Mouse (Mus musculus) spleen, adult 18-20 months (tissue): ENCODE data around the gene Ispd.
A peak's percentile ranks its signal among the peaks of the same experiment; 100 is the strongest.
"Not testable (repeated sequence)": the region's sequence is repeated elsewhere in the genome, so short reads cannot be mapped to it uniquely, and the experiment has no call there.

Source experiments
- DNase-seq, 2 experiments: peaks; one replicate each; pipeline ENCODE4 v3.0.0; 2022; ENCODE audit warnings: mixed read lengths in 2 of 2

Gene Ispd

DNA sequence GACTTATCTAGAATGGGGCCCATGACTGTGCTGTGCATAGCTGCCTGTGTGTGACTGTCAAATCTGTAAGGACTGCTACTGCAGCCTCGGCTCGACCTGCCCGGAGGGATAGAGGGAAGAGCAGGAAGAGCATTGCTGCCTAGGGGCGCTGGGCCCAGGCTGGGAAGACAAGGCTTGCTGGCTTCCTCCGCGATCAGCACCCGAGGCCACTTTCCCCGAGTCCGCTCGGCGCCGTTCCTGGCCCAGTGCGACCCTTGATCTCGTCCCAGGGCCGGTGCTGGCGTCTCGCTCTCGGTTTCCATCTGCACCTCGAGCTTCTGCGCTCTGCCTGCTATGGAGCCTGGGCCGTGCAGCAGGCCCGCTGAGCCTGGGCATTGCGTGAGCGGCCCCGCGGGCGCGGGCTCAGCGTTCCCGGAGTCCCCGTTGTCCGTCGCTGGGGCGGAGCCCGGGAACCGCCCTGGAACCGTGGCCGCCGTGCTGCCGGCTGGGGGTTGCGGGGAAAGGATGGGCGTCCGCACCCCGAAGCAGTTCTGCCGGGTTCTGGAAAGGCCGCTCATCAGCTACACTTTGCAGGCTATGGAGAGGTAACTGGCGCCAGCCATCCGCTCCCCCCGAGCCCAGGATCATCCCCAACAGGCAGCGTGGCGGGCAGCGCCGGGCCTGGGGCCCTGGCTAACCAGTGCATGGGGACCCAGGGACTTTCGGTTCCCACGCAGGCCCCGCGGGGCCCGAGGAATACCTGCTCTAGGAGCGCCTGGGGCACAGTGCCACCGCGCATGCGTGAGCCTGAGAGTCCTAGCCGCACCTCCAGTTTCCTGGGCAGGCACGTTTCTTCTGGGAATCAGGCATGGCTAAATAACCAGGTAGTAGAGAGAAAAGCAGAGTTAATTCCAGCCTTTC, at the start of gene Ispd, which contains the start of gene D630036H23Rik:
Gene Ispd, plus strand, starts transcription at position 10 of the 900 bp plus-strand sequence.
Gene D630036H23Rik, minus strand, starts transcription at position 741 of the 900 bp plus-strand sequence.
- DNase-seq, result peak; percentile 66 to 73

DNA sequence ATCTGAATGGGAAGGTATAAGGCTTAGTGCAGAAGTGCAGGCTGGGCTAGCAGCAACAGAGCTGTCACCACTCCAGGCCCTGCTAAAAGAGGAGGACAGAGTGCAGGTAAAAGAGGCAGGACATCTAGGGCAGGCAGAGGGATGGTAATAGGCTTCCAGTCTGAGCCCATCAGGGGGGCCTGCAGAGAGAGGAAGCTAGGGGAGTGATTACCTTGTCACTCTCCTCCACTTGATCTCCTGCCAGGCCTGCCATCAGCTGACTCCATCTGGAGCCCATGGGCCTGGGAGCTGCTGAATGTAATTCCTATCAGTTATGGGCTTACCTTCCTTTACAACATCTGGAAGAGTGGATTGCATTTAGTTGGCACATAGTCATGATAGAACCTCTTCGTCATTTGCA, 48.6 kb upstream of the Ispd start:
- no peak for DNase-seq

DNA sequence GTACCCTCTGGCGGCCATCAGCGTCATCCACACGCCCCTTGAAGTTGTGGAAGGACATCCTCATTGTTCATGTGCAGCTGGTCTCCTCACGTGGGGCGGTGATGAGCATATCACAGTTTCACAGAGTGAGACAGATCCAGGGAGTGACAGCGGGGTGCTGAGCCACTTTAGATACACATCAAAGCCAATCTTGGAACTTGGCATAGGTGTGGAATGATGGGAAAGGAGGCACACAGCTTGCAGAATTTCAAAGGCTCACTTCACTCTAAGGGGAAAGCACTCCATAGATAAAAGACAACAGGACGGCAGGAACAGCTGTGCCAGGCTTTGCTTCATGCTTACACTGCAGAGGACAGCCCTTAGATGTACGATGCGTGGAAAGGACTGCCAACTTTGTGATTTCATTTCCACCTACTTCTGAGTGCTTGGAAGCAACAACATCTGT, 47.4 kb upstream of the Ispd start:
- DNase-seq, result no peak

DNA sequence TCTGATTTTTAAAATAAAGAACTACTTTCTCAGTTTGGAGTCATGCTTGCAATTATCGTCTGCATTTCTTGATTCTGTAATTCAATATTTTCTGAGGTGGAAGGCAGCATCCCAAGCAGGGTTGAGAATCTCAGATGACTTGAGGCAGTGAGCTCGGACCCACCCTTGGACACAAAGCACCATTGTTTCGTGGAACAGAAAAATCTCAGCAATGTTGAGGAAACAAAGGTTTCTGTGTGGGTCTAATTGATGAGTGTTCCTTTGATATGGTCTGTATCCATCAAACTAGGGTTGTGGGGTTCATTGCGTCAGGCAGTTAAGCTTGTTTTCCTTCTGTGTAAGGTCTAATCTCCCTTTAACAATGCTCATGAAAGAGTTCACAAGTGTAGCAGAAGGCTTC, 37.1 kb upstream of the Ispd start:
- no peak for DNase-seq

DNA sequence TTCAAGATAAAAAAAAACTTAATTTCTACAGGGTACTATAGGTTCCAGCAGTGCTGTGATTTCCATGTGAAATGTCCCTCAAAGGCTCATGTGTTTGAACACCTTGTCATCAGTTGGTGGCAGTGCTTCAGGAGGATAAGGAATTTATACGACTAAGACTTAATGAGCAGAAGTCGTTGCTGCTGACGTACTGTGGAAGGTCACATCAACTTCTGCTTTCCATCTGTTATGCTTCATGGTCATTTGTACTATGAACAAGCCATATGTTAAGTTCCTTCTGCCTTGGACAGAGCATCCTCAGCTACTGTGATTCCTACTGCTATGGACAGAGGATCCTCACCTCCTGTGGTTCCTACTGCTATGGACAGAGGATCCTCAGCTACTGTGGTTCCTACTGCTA, 21.2 kb upstream of the Ispd start:
- DNase-seq, result no peak

DNA sequence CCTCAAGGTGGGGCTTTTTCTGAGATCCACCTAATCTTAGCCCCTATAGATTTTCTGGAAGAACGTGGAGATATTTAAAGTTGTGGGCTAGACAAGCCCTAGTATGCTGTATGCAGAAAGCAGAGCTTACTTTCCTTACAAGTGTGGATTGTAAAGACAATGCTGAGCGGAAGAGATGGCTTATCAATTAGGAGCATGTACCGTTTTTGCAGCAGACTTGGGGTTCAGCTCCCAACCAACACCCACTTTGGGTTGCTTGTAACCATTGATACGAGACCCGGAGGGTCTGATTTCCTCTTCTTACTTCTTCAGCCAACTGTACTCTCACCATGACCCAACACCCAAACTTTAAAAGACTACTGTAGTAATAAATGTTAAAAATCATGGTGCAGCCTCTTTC, 20.6 kb upstream of the Ispd start:
- DNase-seq, result no peak

DNA sequence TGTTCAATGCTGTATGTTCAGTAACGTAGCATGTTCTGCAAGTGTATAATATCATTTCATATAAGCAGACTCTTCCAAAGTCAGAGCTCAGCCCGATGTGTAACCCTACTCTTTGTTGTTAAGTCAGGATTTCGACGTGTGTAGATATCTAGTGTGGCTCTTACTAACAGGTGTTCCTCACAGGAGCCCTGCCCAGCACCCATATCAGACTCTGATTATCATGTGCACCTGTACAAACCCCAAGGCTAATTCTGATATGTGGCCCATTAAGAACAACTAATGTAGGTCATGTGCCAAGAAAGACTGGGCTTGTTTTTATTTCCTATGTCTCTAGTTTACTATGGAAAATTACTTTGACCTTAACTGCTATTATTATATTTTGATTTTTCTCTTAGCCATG, 17.2 kb upstream of the Ispd start:
- no peak for DNase-seq

DNA sequence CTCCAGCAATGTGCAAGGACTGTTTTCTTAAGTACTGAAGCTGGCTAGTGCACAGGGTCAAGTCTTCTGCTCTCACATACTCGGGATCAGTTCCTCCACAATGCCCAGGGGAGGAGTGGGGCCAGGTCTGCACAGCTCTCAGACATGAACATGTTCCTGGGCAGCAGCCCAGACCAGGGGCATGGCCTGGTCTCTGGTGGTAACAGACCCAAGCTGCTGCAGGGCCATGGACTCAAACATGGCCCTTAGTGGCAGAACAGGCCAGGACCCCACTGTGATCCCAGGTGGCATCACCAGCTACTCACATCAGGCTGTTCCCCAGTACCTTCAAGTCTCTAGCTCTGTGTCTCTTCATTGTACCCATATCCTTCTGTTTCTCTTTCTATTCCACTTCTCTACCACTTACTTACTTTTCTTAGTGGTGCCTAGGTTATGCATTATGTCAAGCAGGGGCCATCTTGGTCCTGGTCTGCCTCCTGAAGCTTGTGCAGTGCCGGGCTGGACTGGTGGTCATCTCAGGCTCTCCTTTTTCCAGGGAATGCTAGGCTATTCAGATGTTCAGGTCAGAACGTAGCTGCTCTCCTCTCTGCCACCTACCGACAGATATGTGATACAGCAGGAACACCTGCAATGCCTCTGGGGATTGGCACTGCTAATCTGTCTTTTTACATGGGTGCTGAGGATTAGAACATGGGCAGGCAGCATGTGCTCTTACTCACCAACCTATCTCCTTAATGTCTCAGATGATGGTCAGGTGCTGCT, 7.8 kb upstream of the Ispd start:
- no peak for DNase-seq

DNA sequence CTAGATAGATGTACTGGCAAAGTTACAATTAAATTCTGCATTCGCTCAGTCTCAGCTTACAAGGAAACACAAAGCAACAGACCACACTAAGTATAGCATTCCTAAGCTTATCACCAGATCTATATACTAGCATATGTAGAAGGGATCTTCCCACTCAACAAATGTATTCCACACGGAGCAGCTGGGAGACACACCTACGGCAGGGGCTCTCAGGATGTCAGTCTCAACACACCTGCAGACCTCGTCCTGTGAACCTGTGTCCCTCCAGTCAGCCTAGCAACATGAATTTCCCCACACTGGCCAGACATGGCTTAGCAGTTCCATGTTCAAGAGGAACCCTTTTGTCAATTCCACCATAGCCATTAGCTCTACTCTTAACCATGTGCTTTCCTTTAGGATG, 4.9 kb upstream of the Ispd start:
- DNase-seq, result not testable (repeated sequence)

DNA sequence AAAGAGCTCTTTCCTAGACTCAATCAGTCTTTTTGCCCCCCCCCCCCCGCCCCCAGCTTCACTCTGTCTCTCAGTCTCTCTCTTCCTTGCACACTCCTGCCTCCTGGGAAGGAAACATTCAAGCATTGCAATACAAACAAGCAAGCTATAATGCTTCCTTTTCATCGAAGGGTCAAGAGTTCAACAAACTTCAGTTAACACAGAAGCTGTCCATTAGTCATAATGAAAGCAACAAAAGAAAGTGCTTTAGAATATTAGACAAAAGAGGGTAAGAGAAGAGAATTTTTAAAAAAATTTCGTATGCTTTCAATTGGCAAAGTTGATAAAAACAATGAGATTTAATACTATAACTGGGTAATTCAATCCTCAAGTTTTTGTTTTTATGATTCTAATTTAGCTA, 996 bp upstream of the Ispd start:
- DNase-seq, result no peak

DNA sequence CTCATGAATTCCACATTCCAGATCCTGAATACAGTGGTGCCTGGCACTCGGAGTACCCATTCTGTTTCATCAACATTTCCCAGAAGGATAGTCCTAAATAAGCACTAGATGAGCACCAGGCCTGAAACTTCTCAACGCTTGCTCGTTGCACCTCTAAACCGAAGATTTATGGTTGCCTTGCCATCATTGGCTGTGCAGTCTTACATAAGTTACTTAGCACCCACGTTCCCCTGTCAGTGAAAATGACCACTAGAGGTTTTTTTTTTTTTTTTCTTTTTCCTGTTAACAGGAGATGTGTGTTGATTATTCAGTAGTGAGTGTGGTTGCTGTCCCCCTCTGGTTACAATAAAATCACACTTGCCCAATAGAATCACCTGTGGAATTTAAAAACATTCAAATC, 444 bp upstream of the Ispd start:
- no peak for DNase-seq

DNA sequence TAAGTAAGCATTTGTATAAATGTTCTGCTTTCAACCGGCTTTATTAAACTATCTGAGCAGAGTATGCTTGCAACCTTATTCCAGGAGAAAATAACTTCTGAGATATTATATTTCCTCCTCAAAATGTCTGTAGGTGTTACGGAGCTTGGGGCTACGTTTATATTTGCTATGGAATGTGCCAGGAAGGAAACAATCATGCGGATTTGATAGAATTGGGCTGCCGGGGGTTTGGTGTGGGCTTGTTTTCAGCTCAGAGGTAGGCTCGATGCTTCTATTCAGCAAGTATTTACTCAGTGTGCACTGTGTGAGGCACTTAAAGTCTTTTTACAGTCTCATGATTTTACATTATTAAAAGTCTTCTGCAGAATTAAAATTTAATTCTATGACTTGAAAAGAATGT, 4.1 kb downstream of the Ispd start:
- DNase-seq, result no peak

DNA sequence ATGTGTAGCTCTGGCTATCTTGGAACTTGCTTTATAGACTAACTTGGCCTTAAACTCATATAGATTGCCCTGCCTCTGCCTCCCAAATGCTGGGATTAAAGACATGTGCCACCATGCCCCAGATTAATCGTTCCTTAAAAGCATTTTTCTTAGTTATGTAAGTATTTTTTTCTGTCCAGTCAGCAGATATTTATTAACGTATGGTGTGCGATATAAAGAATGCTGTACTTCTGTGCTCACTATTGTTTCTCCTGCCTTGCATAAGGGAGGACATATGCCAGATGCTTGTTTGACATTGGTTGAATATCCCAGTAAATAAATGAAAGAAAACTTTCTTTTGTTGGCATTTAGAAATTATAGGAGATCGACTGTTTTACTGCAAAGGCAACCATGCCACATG, 5.7 kb downstream of the Ispd start:
- DNase-seq, result no peak

DNA sequence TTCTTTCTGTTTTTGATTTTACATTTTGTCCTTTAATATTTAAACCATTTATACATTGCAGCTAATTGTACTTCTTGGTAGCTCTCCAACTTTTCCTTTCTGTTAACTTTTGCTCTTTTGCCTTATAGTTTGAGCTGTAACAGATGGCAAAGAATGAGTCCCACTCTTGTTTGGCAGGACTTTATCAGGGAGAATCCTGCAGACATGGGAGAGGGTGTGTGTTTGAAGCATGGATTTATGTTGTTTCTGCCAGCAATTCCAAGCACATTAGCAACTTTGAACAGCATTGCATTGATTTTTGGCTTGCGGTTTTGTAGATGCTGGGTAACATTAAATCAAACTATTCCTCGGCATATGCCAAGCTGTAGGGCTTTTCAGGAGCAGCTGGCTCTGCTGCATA, 13.9 kb downstream of the Ispd start:
- DNase-seq, result no peak

DNA sequence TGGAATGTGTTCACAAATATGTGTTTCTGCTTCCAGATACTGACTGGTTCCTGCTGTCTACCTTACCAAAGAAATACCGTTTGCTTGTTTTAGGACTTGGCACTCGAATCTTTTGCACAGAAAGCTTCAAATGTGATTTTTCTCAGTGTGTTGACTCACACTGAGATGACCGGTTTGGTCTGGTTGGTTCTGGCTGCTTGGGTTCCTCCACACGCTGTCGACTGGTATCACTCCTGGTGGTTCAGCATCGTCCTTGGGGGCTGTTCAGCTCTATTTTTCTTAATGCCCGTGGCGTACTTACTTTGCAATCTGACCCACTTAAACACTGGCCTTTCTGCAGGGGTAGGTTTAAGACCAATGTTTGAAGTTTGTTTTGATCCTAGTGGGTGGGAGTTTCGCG, 42.4 kb downstream of the Ispd start:
- no peak for DNase-seq

DNA sequence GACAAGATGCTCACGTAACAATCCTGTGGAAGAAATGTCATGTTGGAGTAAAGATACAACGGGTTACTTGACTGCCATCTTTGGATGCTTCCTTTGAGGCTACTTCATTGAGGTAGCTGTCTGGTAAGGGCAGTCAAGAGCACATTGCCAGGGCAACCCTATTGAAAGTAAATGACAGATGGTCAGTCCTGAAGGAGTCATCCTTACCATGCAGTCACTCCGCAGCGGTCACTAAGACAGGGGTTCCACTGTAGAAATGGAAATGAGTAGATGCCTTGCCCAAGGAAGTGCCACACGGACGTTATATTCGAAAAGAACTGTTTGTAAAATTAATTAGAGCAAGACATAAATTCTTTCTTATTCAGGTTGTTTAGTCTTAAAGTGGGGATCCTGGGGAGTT, 44.0 kb downstream of the Ispd start:
- no peak for DNase-seq

DNA sequence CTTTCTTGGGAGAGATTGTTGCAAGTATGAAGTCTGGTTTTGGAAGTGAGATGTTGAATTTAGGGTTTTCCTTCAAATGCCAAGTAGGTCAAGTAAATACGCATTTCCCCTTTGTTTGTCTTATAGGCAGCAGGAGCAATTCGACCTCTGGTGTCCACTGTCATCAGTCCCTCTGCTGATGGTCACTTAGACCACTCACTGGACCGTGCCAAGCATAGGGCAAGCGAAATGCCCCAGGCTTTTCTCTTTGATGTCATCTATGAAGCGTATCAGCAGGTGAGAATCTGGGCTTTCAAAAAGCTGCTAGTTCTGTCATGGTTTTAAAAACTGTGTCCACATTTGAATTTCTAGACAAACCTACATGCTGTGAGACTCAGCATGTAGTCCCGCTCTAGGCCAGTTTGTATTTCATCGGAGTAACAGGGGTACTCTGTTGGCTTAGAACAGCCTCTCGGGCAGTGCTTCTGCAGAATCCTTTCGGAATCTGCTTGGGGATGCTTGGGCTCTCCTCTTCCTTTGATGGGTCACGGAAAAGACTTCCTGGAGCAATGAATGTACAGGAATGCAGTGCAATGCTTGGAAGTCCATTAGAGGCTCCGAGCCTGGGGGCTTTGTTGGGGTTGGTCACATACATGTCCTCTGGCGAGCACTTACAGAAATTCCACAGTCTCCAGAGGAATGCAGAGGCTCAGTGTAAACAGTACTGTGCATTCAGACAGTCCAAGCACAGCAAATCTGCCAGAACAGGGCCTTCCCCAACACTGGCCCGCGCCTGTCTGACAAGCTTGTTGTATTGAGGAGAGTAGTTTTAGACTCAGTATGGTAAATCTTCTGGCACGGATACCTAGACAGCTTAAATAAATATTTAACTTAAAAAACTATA, 45.2 kb downstream of the Ispd start:
- DNase-seq, result no peak

DNA sequence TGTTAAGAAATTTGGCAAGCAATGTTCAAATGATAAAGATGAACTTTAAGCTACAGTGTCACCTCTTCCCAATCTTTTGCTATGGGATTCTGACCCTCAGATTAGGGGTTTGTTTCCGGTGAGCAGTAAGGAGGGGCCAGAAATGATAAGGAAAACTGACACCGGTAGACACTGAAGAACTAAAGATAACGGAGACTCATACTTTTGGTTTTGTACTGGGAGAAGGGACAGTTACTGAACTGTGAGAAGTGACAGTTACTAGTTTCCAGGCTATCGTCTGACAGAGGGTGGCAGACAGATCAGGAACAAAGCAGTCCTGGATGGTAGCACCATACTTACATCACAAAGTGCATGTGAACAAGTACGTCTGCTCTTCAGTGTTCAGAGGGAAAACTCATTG, 55.7 kb downstream of the Ispd start:
- DNase-seq, result no peak

DNA sequence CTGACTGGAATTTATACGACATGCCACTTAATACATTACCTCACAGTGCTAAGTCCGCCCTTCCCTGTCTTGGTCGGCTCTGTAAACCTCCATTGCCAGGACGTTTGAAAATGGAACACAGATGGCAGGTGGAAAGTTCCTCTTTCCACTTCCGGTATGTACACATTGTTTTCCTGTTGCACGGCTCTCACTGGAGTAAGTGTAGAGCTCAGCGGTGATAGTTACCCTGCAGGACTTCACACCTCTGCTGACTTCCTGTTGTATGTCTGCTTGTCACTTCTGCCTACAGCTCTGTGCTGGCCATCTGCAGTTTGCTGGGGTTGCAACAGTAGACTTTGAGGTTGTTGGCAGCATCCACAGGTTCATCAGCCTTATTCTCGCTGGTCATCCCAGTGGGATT, 58.1 kb downstream of the Ispd start:
- no peak for DNase-seq

DNA sequence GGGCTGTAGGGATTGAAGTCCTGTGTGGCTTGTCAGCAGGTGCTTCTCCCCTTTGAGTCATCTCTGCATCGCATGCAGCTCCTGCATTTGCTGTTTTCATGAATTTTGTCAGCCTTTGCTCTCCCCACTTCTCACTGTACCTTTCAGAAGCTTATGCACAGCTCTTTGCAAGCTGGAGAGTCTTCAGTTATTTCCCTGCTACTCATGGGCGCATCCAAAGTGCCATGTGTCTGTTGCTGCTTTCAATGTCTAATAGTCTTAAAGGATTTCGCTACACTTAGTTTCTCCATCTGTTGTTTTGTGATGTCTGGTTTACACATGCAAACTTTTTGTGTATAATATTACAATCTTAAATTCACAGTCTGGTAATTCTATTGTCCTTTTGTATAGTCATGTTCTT, 74.8 kb downstream of the Ispd start:
- DNase-seq, result no peak

DNA sequence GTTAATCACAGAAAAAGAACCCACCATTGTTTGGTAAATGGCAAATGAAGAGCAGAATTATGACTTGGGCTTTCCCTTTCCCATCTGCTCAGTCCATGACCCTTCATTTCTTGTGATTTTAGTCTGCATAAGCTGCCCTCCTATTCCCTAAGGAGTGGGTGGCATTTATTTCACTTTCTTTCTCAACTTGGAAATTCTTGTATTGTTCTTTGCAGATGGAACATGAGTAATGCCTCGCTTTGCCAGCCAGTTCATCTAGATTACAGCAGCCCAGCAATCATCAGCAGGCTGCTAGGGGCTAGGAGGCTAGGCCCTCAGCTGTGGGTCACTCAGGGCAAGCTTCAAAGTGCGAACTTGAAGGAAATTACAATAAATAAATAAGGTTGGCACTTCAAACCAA, 76.5 kb downstream of the Ispd start:
- DNase-seq, result no peak

DNA sequence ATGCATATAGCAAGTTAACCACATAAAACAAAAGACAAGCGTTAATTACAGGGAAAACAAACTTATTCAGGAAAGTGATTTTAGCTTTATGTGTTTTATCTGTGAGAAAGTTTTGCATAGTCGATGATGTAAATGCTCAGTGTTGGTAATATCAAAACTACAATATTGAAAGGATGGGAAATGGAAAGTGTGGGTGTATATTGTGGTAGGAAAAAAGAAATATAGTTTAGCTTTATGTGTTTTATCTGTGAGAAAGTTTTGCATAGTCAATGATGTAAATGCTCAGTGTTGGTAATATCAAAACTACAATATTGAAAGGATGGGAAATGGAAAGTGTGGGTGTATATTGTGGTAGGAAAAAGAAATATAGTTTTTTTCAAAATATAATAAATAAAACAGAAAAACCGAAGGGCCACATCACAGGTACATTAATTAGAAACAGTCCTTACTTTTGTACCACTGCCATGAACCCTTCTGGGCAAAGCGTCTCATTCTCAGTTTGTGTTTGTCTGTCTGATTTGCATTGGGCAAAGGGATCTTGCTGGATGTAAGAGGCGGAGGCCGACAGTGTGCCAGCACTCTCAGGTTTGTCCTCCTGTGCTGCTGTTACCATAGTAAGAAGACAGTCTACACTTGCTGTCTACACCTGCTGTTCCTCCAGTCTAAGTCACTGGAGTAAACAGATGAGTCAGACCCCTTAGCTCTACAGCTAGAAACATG, 87.2 kb downstream of the Ispd start:
- DNase-seq, result no peak
